Mouse (Mus musculus) cerebellum, adult 8-10 months (tissue): ENCODE data around the gene Ovol2.
"Not testable (repeated sequence)": the region's sequence is repeated elsewhere in the genome, so short reads cannot be mapped to it uniquely, and the experiment has no call there.

Experiments used
- DNase-seq: peaks from one replicate; pipeline ENCODE4 v3.0.0; 2022

Gene Ovol2

DNA sequence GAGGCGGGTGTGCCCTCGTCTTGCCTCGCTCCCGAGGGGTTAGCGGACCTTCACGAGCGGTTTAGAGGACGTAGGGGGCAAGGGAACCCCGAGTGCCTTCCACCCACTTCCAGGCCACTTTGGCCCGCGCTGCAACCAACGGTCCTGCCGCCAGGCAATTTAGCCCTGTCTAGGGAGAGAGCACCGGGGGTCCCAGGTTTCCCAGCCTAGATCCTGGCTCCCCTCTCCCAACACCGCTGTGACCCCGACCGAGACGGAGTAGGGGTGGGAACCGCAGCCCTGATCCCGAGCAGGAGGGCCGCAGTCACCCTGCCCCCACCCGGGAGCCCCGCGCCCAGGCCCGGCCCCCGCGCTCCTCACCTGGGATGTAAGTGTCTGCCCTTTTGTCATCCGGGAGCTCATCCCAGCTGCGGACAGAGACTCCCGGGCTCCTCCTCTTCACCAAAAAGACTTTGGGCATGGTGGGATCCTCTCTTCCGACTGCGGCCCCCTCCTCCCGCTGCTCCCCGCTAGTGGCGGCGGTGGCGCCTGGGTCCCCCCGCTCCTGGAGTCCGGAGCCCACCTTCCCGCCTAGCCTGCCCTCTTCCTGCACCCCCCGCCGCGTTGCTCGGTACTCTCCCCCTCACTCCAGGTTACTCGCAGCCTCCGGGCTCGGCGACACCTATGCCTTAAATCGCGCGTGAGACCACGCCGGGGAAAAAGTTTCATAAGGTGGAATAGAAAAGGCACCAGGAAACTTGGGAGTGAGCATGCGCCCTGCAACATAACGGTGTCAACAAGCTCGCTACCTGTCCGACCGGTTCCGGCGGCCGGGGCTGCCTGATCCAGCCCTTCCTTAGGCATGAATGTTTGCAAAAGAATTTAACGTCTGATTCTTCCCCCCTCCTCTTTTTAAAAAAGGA lies at the start of gene Ovol2:
Gene Ovol2, minus strand, starts transcription at position 746 of the 902 bp plus-strand sequence.
- DNase-seq: no peak

DNA sequence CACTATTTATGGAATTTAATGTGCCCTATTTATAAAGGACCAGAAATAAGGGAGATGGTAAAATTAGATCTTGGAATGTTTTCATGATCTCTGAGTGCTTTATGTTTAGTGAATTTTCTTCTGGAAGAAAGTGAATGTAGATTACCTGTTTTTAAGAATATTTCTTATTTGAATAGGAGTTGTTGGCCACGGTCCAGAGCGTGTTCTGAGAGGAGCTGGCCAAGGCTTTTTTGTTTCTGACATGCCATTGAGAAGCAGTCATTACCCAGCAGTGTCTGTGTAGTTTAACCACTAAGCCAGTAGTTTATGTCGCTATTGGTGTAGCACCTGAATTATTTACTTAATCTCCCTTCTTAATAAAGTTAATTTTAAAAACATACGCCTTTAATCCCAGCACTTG lies 49.8 kb upstream of the Ovol2 start:
- DNase-seq: peak; percentile 23

DNA sequence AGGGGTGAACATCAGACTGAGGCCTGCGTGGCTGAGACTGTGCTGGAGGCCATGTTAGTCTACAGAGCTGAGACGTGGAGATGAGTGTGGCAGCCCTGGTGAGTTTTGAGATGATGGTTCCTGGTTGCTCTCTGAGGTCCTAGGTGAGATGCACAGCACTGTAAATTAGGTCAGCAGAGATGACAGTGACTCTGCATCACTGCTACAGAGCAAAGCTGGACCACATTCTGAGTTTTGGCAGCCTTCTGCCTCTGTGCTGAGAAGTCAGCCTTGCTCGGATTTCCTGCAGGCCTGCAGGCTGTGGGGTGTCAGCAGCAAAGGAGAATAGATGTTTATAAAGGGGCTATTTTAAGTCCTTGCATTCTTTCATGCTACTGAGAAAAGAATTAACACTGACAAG lies 49.3 kb upstream of the Ovol2 start:
- peak; percentile 47 for DNase-seq

DNA sequence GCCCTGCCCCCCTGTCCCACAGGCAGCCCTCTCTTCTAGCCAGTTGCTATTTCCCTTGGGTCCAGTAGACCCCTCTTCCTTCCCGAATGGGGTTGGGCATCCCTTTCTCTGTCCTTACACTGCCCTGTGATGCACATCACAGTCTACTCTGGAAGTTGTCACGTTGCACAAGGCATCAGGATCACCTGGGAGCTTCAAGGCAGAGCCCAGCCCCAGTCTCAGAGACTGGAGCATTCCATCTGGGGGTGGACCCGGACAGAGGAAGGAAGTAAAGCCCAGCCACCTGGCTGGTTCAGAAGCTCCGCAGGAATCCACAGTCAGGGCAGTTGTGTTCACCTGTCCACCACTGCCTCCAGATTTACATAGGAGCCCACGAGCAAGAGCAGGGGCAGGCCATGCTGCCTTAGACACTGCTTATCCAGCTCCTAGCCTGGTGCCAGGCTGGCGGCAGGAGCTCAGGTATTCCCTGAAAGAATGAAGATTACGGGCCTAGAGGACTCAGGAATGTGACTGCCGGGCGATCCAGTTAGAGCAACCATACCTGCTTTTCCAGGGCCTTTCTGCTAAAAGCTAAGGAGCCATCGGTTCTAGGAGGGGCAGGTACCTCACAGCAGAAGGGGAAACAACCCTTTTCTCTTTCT lies 43.2 kb upstream of the Ovol2 start:
- no peak for DNase-seq

DNA sequence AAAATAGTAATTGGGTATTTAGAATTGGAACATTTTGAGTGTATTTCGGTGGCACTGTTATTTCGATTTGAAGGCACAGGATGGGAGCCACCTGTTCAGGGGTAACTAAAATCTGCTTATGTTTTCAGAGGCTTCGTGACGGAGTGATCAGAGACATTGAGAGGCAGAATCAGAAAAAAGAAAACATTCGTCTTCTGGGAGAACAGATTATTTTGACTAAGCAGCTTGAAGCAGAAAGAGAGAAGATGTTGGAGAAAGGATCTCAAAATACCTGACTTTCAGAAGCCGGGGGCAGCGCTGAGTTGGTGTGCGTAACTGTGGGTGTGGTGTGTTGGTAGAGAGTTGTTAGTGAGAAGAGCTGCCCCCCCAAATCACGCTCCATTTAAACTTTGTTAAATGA lies 41.1 kb upstream of the Ovol2 start:
- DNase-seq: no peak

DNA sequence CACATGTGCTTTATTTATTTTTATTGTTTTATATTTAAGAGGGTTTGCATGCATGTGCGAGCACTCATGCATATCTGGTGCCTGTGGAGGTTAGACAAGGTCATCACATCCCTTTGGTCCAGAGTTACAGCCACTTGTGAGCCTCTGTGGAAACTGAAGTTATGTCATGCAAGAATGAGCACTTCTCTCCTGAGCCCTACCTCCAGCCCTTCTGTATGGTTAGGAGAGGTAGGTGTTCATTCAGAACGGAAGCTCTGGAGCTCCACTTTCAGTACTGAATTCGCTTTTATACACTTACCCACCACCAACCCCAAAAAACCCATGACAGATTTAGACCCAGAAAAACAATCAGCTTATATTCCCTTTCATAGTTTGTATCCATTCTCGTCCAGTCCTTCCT lies 39.6 kb upstream of the Ovol2 start:
- DNase-seq: no peak

DNA sequence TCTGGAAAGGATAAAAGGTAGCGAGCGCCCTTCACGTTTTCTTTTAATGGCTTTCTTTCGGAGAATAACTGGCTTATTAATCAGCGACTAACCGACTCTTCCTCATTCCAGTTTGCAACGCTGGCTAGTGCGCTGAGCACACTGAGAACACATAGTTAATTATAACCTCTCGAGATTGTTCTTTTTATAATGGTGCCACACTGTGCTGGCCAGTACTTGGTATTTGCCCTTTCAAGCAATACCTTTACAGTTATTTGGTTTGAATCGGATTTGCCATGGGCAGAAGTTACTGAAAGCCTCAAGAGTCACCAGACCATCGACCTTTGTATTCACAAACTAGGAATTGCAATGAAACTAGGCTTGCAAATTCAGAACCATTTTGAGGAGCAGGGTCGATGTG lies 37.6 kb upstream of the Ovol2 start:
- no peak for DNase-seq

DNA sequence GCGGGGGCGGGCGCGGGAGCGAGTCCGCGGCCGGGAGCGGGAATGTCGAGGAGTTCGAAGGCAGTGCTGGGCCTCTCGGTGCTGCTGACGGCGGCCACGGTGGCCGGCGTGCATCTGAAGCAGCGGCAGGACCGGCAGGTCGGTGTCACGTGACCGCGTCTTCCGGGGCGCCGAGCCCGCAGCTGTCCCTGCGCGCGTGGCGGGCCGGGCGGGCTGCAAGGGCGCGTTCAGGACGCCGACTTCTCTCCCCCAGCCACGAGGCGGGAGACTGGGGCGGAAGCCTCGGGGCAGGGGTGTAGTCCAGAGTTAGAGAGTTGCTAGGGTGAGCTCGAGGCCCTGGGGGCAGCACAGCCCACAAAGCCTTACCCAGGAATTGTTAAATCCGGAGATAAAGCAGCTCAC lies 37.1 kb upstream of the Ovol2 start:
- DNase-seq: no peak

DNA sequence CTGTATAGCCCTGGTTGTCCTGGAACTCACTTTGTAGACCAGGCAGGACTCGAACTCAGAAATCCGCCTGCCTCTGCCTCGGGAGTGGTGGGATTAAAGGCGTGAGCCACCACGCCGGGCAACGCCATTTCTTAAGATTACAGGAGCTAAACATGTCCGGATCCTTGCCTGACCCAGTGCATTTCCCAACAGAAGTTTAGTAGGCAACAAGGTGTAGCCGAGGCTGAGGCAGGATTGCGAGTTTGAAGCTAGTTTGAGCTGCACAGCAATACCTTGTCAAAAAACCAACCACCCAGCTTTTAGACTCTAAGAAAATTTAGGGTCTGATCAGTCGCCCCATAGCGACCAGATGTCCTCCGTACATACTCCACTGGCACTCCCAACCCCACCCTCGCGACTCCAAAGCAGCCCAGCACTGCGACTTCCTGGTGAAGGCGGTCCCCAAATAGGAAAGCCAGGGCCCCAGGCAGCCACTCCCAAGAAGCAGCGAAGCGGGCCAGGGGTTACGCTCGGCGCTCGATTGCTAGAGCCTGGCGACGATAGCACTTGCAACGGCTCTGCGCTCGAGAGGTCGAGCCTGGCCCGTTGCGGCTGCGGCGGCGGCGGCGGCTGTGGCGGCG lies 36.6 kb upstream of the Ovol2 start, which contains the start of the genes Kat14 and Pet117:
Gene Kat14, plus strand, starts transcription at position 584 of the 620 bp plus-strand sequence.
Gene Pet117, plus strand, starts transcription at position 597 of the 620 bp plus-strand sequence.
- DNase-seq: peak; percentile 91

DNA sequence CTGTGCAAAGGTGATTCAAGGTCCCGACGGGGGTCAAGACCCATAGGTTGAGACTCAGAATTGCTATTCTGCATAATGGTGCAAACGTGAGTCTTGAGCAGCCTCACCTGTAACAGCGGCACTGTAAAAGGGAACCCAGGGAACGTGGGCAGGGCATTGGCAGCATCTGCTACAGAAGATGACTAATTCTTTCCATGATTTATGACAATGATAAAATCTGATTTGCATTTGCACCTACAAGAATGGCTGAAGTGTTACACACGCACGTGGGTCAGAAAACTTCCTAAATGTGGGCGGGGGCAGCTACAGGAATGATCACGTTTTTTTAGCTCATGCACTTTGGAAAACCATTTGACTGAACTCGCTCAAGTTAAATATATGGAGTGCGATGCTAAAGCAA lies 20.9 kb upstream of the Ovol2 start:
- no peak for DNase-seq

DNA sequence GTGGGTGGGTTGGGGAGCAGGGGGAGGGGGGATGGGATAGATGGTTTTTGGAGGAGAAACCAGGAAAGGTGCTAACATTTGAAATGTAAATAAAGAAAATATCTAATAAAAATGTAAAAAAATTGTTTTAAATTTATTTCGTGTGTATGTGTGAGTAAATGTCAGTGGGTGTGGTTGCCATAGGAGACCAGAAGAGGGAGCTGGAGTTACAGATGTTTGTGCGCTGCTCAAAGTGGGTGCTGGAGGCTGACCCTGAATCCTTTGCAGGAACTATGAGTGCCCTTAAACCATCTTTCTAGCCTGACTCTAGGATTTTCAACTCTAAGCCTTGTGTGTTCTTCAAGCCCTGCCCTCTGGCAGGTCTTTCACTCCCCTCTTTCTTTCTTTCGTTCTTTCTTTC lies 16.6 kb upstream of the Ovol2 start:
- DNase-seq: no peak

DNA sequence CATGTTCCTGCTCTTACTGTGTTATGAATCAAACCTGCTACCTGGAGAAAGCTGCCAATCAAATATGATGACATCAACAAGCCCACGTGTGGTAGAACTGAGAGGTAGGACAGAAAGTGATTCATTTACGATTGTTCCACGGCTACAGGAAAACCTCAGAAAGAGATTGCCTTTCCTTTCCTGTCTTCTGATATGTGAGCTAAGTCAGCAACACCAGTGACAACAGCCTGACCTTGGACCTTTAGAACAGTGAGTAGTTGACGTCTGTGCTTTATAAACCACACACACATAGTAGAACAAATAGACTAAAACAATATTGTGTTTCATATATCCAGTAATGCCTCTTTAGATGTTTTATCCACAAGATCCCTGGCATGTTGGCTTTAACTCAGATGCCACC lies 11.2 kb upstream of the Ovol2 start:
- DNase-seq: no peak

DNA sequence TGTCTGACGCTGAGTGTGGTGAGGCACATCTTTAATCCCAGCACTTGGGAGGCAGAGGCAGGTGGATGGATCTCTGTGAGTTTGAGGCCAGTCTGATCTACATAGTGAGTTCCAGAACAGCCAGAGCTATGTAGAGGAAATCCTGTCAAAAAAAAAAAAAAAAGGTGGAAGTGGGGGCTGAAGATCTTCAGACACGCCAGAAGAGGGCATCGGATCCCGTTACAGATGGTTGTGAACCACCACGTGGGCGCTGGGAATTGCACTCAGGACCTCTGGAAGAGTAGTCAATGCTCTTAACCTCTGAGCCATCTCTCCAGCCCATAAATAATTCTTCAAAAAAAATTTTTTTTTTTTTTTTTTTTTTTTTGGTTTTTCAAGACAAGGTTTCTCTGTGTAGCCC lies 6.2 kb upstream of the Ovol2 start:
- DNase-seq: not testable (repeated sequence)

DNA sequence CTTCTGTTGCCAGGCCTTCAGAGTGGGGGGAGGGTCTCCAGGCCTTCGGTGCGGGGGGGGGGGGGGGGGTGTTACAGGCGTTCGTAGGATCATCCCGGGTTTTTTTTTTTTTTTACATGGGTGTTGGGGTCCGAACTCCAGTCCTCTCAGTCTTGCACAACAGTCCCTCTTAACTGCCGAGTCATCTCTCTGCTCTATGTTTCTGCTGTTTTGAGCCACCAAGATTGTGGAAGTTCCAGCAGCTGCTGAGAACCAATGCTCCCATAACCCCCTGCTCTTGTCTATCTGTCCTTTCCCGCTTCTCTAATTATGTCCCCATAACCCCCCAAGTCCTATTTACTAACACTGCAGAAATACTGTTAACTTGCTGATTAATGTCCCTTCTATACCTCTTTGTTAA lies 5.8 kb upstream of the Ovol2 start:
- no peak for DNase-seq

DNA sequence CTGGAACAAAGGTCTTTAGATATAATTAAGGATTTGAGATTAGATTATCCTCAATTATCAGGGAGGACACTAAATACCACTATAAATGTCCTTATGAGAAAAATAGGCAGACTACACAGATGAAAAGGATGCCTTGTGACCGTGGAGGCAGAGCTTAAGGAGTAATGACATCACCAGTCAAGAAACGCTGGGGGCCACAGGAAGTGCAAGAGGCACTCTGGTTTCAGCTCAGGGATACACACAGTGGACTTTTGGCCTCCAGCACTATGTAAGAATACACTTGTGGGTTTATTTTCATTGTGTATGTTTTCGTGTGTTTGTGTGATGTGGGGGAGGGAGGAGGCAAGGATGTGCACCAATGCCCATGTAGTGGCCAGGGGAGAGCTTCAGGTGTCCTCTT lies 5.3 kb upstream of the Ovol2 start:
- no peak for DNase-seq

DNA sequence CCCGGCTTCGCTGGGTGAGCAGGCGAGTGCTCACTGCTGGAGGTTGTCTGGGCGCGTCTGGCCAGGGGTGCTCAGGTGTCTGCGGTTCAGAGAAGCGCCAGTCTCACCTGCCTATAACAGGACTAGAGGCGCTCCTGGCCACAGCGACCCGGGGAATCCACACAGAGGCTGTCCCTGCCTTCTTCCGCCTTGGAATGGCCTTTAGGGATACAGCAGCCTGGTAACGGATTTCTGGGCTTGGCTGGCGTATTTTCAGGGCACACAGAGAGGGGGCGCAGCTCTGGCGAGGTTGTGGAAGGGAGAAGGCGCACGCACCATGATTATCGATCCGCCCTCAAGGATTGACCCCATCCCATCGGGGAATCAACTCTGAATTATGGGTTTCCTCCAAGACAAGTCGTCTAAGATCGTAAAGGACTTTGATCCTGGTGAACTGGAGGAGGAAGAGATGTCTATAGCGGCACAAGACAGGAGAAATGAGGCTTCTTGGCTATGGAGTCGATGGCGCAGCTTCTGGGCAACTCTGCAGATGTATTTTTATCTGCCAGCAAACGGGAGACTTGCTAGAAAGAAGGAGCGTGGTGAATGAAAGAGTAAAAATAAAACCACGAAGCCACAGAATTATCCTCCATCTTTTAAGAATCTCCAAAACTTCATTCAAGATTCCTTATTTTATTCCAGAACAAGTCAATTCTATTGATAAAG lies 1.3 kb upstream of the Ovol2 start:
- no peak for DNase-seq

DNA sequence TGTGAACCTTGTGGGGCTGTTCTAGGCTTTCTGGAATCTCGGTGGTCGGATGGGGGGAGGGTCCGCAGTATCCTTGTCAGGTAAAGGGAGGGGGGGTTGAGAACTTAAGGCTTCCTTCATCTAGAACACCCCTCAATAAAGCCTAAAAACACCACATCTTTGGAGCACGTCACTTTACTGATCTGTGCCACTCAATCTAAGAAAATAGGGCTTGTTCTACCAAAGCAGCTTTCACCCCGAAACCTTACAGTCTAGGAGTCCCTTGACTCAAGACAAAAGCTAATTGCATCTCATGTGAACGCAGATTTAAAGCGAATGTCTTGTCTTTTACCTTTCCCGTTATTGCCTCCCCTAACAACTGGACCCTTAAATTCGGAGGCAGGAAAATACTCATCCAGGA lies 540 bp upstream of the Ovol2 start:
- DNase-seq: no peak

DNA sequence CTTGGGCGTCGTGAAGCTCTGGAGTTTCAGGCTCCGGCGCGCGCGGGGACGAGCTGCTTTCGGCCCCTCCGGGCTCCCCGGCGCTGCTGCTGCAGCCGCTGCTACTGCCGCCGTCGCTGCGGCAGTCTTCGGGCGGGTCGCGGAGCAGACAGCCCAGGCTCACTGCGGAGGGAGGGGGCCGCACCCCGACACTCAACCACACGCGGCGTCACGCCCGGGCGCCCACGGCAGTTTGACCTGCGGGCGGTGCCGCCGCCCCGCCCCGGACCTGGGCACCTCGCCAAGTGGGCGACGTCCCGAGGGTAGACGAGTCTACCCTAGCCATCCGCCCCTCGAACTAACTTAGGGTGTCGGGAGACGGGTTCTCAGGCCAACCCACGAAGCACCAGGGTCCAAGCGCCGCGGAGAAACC lies 980 bp downstream of the Ovol2 start:
- no peak for DNase-seq

DNA sequence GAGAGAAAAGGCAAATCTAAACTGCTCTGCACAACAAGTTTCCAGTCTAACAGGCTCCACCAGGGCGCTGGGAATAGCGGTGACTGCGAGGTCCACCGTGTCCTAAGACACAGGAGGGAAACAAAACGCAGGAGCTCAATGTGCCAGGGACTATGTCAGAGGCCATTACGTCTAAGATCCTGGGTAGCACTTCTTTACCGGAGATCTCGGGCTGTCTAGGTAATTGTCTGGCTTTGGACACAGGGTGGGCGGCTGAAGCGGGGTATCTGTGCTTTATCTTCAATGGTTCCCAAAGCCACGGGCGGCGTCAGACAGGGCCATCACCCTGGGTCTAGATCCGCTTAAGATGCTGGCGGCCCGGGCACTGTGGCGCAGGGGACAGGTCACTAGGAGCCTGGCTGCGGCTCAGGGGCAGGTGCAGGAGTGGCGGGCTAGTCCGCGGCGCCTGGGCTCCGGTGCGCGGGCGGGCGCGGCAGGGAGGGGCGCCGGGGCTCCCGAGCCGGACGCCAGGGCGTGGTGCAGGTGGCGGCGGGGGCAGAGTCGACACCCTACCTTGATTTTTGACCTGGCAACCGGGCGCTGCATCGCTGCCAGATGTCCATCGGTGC lies 1.5 kb downstream of the Ovol2 start:
- no peak for DNase-seq

DNA sequence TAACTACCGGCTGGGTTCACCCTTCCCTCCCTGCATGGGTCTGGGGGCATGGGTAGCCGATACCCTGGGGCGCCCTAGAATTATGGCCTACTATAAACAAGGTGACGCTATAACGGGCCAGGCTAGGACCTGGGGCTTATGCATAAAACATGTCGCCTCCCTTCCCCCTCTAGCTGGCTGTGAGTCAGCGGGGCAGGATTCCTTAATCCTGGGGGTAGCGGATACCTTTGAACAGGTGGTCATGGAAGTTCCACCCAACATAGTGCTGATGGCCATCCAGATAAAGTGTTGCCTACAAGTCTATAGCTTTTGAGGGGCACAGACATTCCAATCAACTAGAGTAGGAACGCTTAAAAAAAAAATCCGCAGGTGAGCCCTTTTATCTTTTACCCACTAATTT lies 2.0 kb downstream of the Ovol2 start:
- no peak for DNase-seq

DNA sequence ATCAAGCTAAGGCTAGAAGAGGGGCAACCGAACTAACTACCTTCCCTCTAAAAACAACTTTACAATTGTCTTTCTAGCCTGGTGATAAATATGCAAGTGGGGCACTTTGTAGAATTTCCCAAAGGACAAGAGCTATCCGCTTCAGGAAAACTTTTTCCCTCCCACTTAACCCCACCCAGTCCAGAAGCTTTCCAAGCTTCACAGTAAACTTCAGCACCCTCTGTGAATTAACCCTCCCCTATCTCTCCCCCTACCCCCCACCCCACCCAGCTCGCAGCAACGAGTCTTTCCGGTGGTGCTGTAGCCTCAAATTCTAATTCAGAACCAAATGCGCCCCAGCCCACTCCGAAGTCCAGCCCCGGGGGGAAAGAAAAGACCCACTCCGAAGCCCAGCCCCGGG lies 2.5 kb downstream of the Ovol2 start:
- DNase-seq: no peak

DNA sequence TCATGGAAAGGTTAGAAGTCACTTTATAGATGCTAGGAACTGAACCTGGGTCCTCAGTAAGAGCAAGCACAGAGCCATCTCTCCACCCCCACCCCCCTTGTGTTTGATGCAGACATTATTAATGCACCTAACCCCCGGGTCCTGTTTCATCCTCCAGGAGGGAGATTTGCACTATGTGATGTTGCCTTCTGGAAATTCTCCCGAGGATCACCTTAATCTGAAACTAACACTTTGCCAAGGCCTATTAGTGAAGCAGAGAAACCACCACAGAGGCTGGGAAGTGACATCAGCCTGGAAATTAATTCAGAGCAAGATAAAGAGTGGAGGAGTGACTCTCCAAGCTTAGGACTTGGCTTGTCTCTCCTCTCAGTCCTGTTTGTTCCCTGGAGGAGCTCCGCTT lies 7.7 kb downstream of the Ovol2 start:
- DNase-seq: no peak

DNA sequence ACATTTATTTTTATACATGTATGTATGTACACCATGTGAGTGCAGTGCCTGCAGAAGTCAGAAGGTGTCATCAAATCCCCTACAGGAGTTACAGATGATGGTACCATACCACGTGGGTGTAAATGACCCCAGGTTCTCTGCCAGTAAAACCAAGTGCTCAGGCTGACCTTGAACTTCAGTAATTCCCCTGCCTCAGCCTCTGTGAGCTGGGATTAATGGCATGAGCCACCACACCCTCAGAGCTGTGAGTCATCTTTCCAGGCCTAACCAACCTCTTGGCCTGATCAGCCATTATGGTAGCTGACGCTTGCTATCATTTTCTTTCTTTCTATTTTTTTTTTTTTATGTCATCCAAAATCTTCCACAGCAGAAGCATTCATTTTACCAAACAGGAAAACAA lies 20.6 kb downstream of the Ovol2 start:
- DNase-seq: no peak
